Mouse (Mus musculus) cerebellum, adult 8-10 months (tissue): ENCODE results near the gene Olfr472.
"Not testable (repeated sequence)": the region's sequence is repeated elsewhere in the genome, so short reads cannot be mapped to it uniquely, and the experiment has no call there.

ENCODE experiments used
- DNase-seq: peaks from one replicate; pipeline ENCODE4 v3.0.0; 2022

The Olfr472 gene

DNA sequence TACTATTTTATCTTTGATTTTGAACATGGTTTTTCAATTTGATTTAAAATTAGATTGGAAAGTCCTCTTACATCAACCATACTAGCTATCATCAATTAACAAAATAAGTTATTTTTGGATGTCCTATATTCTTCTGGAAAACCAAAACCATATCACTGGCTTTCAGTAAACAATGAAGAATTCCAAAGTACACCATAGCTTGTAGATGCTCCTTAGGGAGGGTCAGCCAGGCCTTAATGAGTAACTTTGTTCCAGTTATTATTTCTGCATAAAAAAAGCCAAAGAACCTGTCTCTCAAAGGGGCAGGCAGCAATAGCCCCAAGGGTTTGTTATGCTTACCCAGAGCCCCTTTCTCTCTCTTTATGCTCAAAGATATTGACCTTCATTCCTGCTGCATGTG lies at the start of gene Olfr472:
Gene Olfr472, plus strand, starts transcription at position 301 of the 400 bp plus-strand sequence.
- no peak for DNase-seq

DNA sequence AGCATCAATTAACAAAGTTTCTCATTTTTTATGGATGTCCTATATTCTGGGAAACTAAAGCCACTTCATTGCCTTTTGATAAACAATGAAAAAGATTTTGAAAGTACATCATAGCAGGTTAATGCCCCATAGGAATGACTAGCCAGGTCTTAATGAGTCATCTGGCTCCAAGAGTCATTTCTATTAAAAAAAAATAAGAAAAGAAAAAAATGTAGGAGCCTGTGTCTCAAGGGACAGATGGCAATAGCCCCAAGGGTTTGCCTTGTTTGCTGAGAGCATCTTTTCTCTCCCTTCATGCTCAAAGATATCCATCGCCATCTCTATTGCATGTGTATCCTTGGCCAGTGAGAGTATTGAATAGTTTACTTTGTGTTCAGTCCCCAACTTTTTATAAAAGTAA lies 32.4 kb downstream of the Olfr472 start, which contains the start of gene Olfr473:
Gene Olfr473, plus strand, starts transcription at position 301 of the 400 bp plus-strand sequence.
- DNase-seq = no peak

DNA sequence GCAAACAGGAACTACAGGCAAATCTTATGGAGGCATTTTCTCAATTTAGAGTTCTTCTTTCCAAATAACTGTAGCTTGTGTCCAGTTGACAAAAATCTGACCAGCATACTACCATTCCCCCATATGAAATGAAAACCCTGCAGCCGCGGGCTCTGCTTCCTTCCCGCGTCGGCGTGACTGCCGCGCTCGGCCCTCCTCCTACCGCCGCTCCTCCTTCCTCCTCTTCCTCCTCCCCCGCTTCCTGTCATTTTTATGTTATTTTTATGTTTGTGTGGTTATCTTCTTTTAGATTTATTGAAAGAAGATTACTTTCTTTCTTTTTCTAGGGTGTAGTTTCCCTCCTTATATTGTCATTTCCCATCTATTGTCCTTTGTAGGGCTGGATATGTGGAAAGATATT lies 54.8 kb downstream of the Olfr472 start:
- not testable (repeated sequence) for DNase-seq

DNA sequence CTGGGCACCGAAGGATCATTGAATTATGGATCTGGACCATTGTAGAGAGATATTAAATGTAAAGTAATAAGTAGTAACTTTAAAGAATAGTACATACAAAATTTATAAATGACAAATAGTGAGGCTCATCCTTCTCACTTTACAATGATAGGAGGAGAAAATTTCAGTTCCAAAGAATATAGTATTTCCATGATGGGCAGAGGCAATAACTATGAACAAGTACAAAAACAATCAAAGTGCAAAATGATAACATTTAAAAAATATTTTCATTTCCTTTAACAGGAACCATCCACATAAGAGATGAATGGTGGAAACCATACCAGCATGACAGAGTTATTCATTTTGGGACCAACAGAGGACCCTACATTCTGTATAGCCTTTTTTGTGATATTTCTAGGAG lies 56.6 kb downstream of the Olfr472 start, which contains the start of gene Olfr474:
Gene Olfr474, plus strand, starts transcription at position 301 of the 400 bp plus-strand sequence.
- no peak for DNase-seq
